In genomic region chr6:91795640-91796039, GRCm38 (mm10) we compare ENCODE assay signal across 17 mouse cellular contexts. TPM values are rescaled to one million over a fixed set of nuclear protein-coding genes. Genes with fewer than 3 reads are reported as not detected.
DNase-seq lines count a peak whose midpoint lies in the region; ATAC-seq and TF ChIP-seq lines count a peak whose summit lies in the region.
"Had no signal": no experiment of that assay in that cellular context is flagged by ENCODE, and none has a peak within 500 bp of the region (broad histone marks: within the 10 kb centered on the region; RNA-seq: fewer than 3 reads in every experiment).

No protein-coding gene starts in this region.

- peak overlapping the region; percentile 56 to 62 for H3K27ac ChIP-seq in heart, embryonic 14.5 days (replicated peaks in 1 of 2; ENCODE audit: control insufficient read depth in 1 of 2, insufficient read depth in 1 of 2, low read depth in 2 of 2, low read length in 2 of 2)
- no peak overlapping the region for H3K27ac ChIP-seq in kidney, embryonic 14.5 days (ENCODE audit: low read depth, low read length)
- no peak overlapping the region for H3K27ac ChIP-seq in kidney, postnatal 0 days
- H3K27ac ChIP-seq: layer of hippocampus, adult 2 months; liver, embryonic 12.5 days; midbrain, embryonic 10.5 days had no signal

- peak overlapping the region; percentile 67 for H3K4me2 ChIP-seq in heart, embryonic 14.5 days (ENCODE audit: low read length)
- H3K4me2 ChIP-seq in kidney, embryonic 14.5 days (replicated peaks; ENCODE audit: low read depth, low read length), result no peak overlapping the region
- H3K4me2 ChIP-seq in kidney, postnatal 0 days (ENCODE audit: low read length), result 0 out of 2 replicates have a peak overlapping the region, but pooled peaks have one; percentile 23
- H3K4me2 ChIP-seq: liver, embryonic 12.5 days; lung, embryonic 14.5 days had no signal

- ATAC-seq in heart, embryonic 14.5 days (ENCODE audit: insufficient number of reproducible peaks, insufficient read depth, low FRiP score, low read depth), result no peak
- ATAC-seq in kidney, embryonic 14.5 days (ENCODE audit: low FRiP score, low TSS enrichment), result 0 out of 2 replicates have a peak, but pooled peaks have one; percentile 21
- ATAC-seq in kidney, postnatal 0 days (replicated peaks; ENCODE audit: low FRiP score, low read depth), result no peak
- ATAC-seq: forebrain, embryonic 16.5 days; liver, embryonic 12.5 days had no signal

- intact Hi-C loops in heart, postnatal 36 days (cut with DNase I), result no loop called here

- no peaks in the 10 kb centered on the region for H3K9me3 ChIP-seq in heart, embryonic 14.5 days (ENCODE audit: control insufficient read depth, low read length)
- no peaks in the 10 kb centered on the region for H3K9me3 ChIP-seq in kidney, embryonic 14.5 days (ENCODE audit: control insufficient read depth, low read length)
- no peaks in the 10 kb centered on the region for H3K9me3 ChIP-seq in kidney, postnatal 0 days (replicated peaks; ENCODE audit: low read length)
- H3K9me3 ChIP-seq: liver, embryonic 12.5 days; midbrain, embryonic 10.5 days had no signal

- H3K4me3 ChIP-seq in heart, embryonic 14.5 days (ENCODE audit: control insufficient read depth in 1 of 2, insufficient read depth in 1 of 2, low read depth in 1 of 2, low read length in 2 of 2), result peak overlapping the region; percentile 28 to 39
- H3K4me3 ChIP-seq in kidney, embryonic 14.5 days (ENCODE audit: low read length), result no peak overlapping the region
- no peak overlapping the region for H3K4me3 ChIP-seq in kidney, postnatal 0 days (replicated peaks; ENCODE audit: low read depth, low read length)
- H3K4me3 ChIP-seq: layer of hippocampus, adult 2 months; liver, embryonic 12.5 days; midbrain, embryonic 10.5 days had no signal

- DNase-seq in heart, postnatal 36 days, result no peak
- DNase-seq in kidney, adult 18-20 months, result no peak
- DNase-seq in kidney, postnatal 0 days (ENCODE audit: low spot score), result no peak
- no peak for DNase-seq in thymus, postnatal 10 days (ENCODE audit: low spot score in 2 of 2)
- DNase-seq in retina, postnatal 1 day, result no peak
- DNase-seq: adrenal gland, postnatal 25 days; cerebellum, adult 18-20 months; lung, embryonic 14.5 days; lung, postnatal 4 days; right cerebral cortex, postnatal 4 days had no signal

- 50% methylated on average over 3 of the region's 3 CpGs for WGBS in heart, embryonic 14.5 days
- 61% methylated on average over 3 of the region's 3 CpGs for WGBS in kidney, embryonic 14.5 days
- WGBS in kidney, postnatal 0 days, result 53% methylated on average over 3 of the region's 3 CpGs

- H3K27me3 ChIP-seq in heart, embryonic 14.5 days (ENCODE audit: control insufficient read depth, insufficient read depth, low read length), result no peaks in the 10 kb centered on the region
- H3K27me3 ChIP-seq in kidney, embryonic 14.5 days (ENCODE audit: control insufficient read depth, insufficient read depth, low read length), result no peaks in the 10 kb centered on the region
- no peaks in the 10 kb centered on the region for H3K27me3 ChIP-seq in kidney, postnatal 0 days (ENCODE audit: insufficient read depth, low read length)

- H3K36me3 ChIP-seq in heart, embryonic 14.5 days (ENCODE audit: control insufficient read depth, insufficient read depth, low read length), result no peaks in the 10 kb centered on the region
- no peaks in the 10 kb centered on the region for H3K36me3 ChIP-seq in kidney, embryonic 14.5 days (ENCODE audit: control insufficient read depth, insufficient read depth, low read length)
- H3K36me3 ChIP-seq in kidney, postnatal 0 days (ENCODE audit: insufficient read depth, low read length), result no peaks in the 10 kb centered on the region
- H3K36me3 ChIP-seq: liver, embryonic 12.5 days; midbrain, embryonic 10.5 days had no signal

- H3K9ac ChIP-seq in heart, embryonic 14.5 days (ENCODE audit: low read length), result peak overlapping the region; percentile 68
- no peak overlapping the region for H3K9ac ChIP-seq in kidney, embryonic 14.5 days (ENCODE audit: low read depth, low read length)
- no peak overlapping the region for H3K9ac ChIP-seq in kidney, postnatal 0 days (ENCODE audit: low read depth, low read length)
- H3K9ac ChIP-seq: liver, embryonic 12.5 days; lung, embryonic 14.5 days had no signal

- TF ChIP-seq CTCF in kidney, postnatal 0 days (IDR thresholded peaks at IDR 0.05; ENCODE audit: low read depth), result no peak

- peaks cover 57 to 89% of the 10 kb centered on the region in 2 experiments for H3K4me1 ChIP-seq in heart, embryonic 14.5 days (ENCODE audit: control insufficient read depth in 2 of 2, insufficient read depth in 2 of 2, low read length in 2 of 2)
- 0 out of 2 replicates have a peak, but pooled peaks cover 3% of the 10 kb centered on the region for H3K4me1 ChIP-seq in kidney, embryonic 14.5 days (ENCODE audit: control insufficient read depth, insufficient read depth, low read length)
- H3K4me1 ChIP-seq in kidney, postnatal 0 days (replicated peaks; ENCODE audit: insufficient read depth, low read length), result no peaks in the 10 kb centered on the region
- H3K4me1 ChIP-seq: liver, embryonic 12.5 days had no signal

RNA-seq across cellular contexts. Expression of gene Grip2, which starts 31.4 kb away (rescaled TPM):
- 6.7 and 7.8 TPM in 2 replicates for polyA plus RNA-seq in heart, embryonic 14.5 days (2014; fragmentation: Nextera tagmentation; extraction: Ambion mirVana)
- total RNA-seq in heart, postnatal 36 days (2021), result 10 to 100 TPM in 1 of 2 experiments, 1 to 10 TPM in 1; 9.2 to 10.6 TPM
- polyA plus RNA-seq in kidney, embryonic 14.5 days (2014; fragmentation: Nextera tagmentation; extraction: Ambion mirVana), result 0.06 and 0.20 TPM in 2 replicates
- polyA plus RNA-seq in kidney, postnatal 0 days (2015; fragmentation: Nextera tagmentation; extraction: Ambion mirVana), result 0.68 and 0.72 TPM in 2 replicates
- total RNA-seq: hematopoietic stem cell, adult 5-6 weeks had no signal

Comparison
In these comparisons a context has a peak if more than half of its experiments do, and no peak if none do; other contexts are left out.
1. H3K27ac ChIP-seq: peak in heart, embryonic 14.5 days (2 of 2); none in kidney, embryonic 14.5 days (single experiment) and kidney, postnatal 0 days (single experiment).
2. H3K4me3 ChIP-seq: peak in heart, embryonic 14.5 days (2 of 2); none in kidney, embryonic 14.5 days (single experiment) and kidney, postnatal 0 days (single experiment).